Mouse (Mus musculus): ENCODE measurements around the gene Adgrb3. TPM values are rescaled to one million over a fixed set of nuclear protein-coding genes. Genes with fewer than 3 reads are reported as not detected.
"Not testable (repeated sequence)": the region's sequence is repeated elsewhere in the genome, so short reads cannot be mapped to it uniquely, and the experiment has no call there.

Gene Adgrb3
- total RNA-seq, 2 experiments from 2014 or later, result not detected

- no peak for ATAC-seq (replicated peaks; ENCODE audit: low FRiP score, poor library complexity, severe bottlenecking)
Observed at GRCm38 (mm10) chr1:25754528-25754927, 75.0 kb downstream of the Adgrb3 start.

- ATAC-seq (replicated peaks; ENCODE audit: low FRiP score, poor library complexity, severe bottlenecking), result no peak
Observed at GRCm38 (mm10) chr1:25745575-25745974, 83.9 kb downstream of the Adgrb3 start.

DNA sequence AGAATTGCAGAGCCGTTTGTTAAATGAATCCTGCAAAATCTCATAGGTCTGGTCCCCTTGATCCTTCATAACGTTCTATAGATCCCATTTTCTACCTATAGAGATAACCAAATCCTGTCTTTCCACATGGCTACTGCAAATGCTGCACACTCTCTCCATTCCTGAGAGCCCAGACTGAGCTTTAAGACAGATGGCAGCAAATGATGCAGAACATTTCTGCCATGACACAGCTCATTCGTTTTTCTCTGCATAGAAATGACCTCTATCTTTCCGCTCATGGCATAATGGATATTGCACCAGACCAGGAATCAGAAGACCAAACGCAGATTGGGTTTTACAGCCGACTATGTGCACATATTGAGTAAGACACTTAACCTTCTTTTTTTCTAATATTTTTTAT, 84.8 kb downstream of the Adgrb3 start:
- no peak for ATAC-seq (replicated peaks; ENCODE audit: low FRiP score, poor library complexity, severe bottlenecking)

GRCm38 (mm10) chr1:25729844-25730243, 99.7 kb downstream of the Adgrb3 start:
- no peak for ATAC-seq (replicated peaks; ENCODE audit: low FRiP score, poor library complexity, severe bottlenecking)

DNA sequence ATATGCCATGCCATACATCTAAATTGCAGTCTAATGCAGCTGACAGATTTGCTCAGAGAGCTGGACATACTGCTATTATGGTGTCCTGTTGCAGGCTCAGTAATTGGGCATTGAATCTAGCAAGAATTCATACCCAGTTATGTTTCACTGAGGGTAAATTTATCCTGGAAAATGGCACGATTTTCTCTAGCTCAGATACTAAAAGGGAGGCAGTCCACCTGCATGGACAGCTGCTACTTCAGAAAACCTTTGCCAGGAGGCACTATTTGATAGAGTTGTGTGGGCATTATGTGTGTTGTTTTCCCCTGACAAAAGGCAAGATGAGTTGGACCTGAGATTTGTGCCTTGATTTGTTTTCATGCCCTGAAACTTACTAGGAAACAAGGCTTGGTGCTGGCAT, 118.0 kb downstream of the Adgrb3 start:
- ATAC-seq (replicated peaks; ENCODE audit: low FRiP score, poor library complexity, severe bottlenecking), result no peak

- no peak for ATAC-seq (replicated peaks; ENCODE audit: low FRiP score, poor library complexity, severe bottlenecking)
Observed at GRCm38 (mm10) chr1:25706299-25706698, 123.2 kb downstream of the Adgrb3 start.

- ATAC-seq (replicated peaks; ENCODE audit: low FRiP score, poor library complexity, severe bottlenecking), result no peak
Observed at GRCm38 (mm10) chr1:25698702-25699250, 130.7 kb downstream of the Adgrb3 start.

GRCm38 (mm10) chr1:25697179-25697578, 132.3 kb downstream of the Adgrb3 start:
- ATAC-seq (replicated peaks; ENCODE audit: low FRiP score, poor library complexity, severe bottlenecking), result no peak

- no peak for ATAC-seq (replicated peaks; ENCODE audit: low FRiP score, poor library complexity, severe bottlenecking)
Observed at GRCm38 (mm10) chr1:25696771-25697170, 132.7 kb downstream of the Adgrb3 start.

DNA sequence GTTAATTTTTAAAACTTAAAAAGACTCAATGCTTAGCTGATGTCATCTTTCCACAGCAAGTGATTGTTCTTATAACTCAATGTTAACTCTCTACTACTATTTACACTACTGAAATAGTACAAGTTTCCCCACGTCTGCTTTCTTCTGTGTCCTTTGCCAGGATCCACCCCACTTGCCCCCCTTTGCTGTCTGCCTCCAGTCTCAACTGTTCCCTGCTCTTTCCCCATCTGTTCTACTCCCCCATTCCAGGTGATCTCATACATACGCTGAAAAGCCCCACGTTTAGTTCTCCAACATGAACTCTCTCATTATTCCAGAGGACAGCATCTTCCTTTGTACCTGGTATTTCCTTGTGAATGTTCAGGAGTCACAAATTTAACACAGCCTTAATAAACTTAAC, 147.4 kb downstream of the Adgrb3 start:
- no peak for ATAC-seq (replicated peaks; ENCODE audit: low FRiP score, poor library complexity, severe bottlenecking)

- ATAC-seq (replicated peaks; ENCODE audit: low FRiP score, poor library complexity, severe bottlenecking), result no peak
Observed at GRCm38 (mm10) chr1:25679656-25680055, 149.9 kb downstream of the Adgrb3 start.

GRCm38 (mm10) chr1:25652717-25653116, 176.8 kb downstream of the Adgrb3 start:
- ATAC-seq (replicated peaks; ENCODE audit: low FRiP score, poor library complexity, severe bottlenecking), result no peak

DNA sequence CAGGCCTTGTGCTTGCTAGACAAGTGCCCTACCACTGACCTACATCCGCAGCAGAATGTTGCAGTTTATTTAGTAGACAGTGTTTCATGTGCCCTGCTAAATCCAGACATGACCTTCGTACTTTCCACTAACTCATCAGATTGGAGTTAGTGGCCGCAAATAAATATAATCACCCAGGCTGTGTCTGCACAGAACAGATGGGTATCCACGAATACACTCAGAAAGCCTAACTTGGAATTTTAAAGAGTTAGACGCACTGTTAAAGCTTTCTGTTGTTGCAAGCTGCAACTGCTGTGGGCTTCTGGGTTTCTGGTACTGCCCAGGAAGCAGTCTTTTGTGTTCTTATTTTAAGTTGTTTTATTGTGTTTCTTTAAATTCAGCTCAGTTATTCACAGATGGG, 185.3 kb downstream of the Adgrb3 start:
- no peak for ATAC-seq (replicated peaks; ENCODE audit: low FRiP score, poor library complexity, severe bottlenecking)

DNA sequence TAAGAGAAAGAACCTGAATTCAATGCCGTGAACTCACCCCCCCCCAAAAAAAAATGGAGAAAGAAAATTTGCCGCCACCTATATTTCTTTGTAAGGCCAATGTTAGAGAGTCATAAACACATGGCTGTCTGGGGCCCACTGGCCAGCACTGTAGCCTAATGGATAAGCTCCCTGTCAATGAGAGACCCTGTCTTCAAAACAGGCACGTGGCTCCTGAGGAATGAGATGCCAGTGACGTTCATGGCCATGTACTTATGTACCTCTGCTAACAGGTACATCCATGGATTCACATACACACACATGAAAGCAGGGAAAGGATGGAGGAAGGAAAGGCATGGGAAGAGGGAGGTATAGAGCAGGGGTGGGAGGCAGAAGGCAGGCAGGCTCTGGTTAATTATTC, 208.0 kb downstream of the Adgrb3 start:
- no peak for ATAC-seq (replicated peaks; ENCODE audit: low FRiP score, poor library complexity, severe bottlenecking)

DNA sequence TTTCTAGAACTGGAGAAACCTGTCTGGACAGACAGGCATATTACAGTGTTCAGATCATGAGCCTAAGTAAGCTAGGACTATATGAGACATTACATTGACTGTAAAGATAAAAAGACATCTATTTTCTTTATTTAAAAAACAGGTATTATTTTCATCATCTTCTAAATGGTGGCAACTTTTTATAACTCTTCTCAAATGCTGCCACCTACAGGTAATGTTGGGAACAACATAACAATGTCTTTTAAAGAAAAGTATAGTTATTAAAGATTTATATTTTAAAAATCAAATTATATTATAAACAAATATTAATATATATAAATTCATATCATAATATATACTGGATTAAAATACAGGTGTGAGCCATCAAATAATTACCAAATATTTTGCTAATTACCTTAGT, 212.6 kb downstream of the Adgrb3 start:
- ATAC-seq (replicated peaks; ENCODE audit: low FRiP score, poor library complexity, severe bottlenecking), result no peak

DNA sequence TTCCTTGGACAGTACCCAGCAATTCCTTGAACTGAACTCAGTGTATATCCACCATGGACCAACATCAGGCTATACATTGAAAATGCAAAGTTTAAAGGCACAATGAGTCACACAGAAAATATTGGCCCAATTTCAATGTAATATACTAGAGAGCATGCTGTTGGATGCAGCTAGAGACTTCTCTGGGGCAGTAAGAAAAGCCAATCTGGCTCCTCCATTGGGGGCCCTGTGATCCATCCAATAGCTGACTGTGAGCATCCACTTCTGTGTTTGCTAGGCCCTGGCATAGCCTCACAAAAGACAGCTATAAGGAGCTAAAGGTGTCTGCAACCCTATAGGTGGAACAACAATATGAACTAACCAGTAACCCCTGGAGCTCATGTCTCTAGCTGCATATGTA, 218.7 kb downstream of the Adgrb3 start:
- ATAC-seq (replicated peaks; ENCODE audit: low FRiP score, poor library complexity, severe bottlenecking), result not testable (repeated sequence)

DNA sequence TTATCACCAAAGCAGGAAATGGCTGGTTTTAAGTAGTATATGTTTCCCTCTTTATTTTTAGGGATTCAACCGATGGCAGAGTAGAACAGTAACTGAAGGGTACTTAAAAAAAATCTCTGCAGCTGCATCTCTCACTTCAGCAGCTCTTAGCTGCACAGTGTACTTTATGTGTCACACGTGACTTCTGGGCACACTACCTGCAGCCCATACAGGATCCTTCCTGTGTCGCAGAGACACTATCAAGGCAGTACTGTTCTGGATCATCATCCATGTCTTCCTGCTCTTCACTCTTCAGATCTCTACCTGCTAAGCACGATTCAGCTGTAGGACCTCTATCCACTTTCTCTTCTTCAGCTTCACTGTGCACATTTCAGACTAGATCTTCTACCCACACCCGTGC, 230.6 kb downstream of the Adgrb3 start:
- no peak for ATAC-seq (replicated peaks; ENCODE audit: low FRiP score, poor library complexity, severe bottlenecking)

DNA sequence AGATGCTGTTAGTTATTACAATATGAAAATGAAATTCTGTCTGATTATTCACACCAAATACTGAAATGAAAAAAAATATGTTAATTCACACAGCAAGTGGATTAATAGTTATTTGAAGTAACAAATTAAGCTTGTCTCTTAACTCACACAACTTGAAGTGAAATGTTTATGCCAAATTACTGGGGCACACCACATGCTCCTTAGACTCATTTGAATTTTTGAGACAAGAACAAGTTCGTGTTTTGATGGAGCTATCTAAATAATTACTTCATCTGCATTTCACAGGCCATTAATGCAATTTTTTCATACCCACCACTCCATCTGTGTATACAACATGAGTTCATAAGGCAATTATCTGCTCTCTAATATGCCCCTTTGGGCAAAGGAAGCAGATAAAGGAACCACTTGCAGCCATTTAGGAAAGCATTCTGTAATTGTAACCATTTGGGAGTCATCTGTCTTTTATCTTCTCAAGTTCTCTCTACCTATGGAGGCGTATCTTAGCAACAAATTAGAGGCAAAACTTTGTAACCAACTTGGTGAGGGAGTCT, 240.9 kb downstream of the Adgrb3 start:
- no peak for ATAC-seq (replicated peaks; ENCODE audit: low FRiP score, poor library complexity, severe bottlenecking)

GRCm38 (mm10) chr1:25581698-25582097, 247.8 kb downstream of the Adgrb3 start:
- ATAC-seq (replicated peaks; ENCODE audit: low FRiP score, poor library complexity, severe bottlenecking), result no peak

DNA sequence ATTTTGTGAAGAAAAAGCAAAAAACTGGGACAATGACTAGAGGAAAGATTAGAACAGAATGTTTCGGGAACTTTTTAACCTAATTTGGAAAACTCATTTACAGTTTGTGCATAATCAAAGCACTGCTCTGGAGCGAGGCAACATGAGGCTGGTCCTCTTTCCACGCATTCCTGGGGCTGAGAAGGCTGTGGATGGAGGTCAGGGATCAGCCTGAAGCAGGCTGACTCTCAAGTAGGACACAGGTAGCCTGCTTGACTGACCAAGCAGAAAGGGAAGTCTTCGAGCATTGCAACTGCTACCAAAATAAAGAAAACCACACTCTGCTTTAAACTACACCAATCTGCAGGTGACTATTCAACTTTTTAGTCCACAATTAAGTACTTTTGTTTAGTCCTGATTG, 251.7 kb downstream of the Adgrb3 start:
- ATAC-seq (replicated peaks; ENCODE audit: low FRiP score, poor library complexity, severe bottlenecking), result no peak

DNA sequence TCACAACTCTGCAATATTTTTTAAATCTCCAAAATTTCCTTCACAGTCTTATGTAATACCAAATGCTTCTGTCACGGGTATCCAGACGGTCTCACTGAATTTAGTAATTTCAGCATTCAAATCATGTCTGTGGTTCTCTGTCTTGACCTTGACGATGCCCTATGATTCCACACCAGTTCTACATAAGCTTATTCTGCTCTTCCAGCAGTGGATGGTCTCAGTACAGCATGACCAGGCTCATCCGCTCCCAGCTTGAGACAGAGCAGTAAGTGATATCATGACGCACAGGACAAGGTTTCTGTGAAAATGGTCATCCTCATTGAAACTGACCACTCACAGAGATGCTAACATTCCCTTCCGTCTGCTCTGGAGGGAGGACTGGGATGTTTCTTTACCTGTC, 252.9 kb downstream of the Adgrb3 start:
- no peak for ATAC-seq (replicated peaks; ENCODE audit: low FRiP score, poor library complexity, severe bottlenecking)

GRCm38 (mm10) chr1:25568096-25568495, 261.4 kb downstream of the Adgrb3 start:
- no peak for ATAC-seq (replicated peaks; ENCODE audit: low FRiP score, poor library complexity, severe bottlenecking)

Data from erythroblast, adult 5-6 weeks (primary cell).